Mouse (Mus musculus) lung, adult 2 months (tissue): ENCODE results near the gene Poc5.

Experiments used
- CTCF ChIP-seq: fragments of 200-500 bp; IDR thresholded peaks from 2 replicates; pipeline ENCODE4 v1.5.1; 2011; ENCODE audit warnings: mild to moderate bottlenecking, low read length, control low read depth; ENCODE audit not compliant: insufficient read depth
- POLR2A ChIP-seq: fragments of 200-500 bp; IDR thresholded peaks from 2 replicates; pipeline ENCODE4 v1.6.1; 2011; ENCODE audit warnings: low read depth, mild to moderate bottlenecking, control low read depth, low read length, borderline replicate concordance; ENCODE audit errors: extremely low read depth

DNA sequence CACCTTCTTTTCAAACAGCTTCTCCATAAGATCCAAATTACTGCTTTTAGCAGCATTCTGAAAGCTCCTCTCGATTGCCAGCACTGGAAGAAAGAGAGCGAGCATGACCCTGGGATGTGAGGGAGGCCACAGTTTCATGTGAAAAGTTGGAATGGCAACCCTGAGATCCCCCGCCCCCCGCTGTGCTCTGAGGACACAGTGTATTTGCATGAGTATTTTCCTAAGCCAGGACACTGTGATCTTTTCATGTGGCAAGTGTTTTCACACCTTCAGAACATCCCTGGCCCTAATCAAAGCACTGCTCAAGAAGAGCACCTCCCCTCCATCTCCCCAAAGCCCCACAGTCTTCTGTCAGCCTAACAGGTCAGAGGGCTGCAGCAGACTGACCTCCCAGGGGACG lies 77.2 kb downstream of the Poc5 start:
- no peak for TF ChIP-seq POLR2A
- TF ChIP-seq CTCF: no peak
